Mouse (Mus musculus) forebrain, embryonic 16.5 days (tissue): ENCODE results near the gene Cntnap4. TPM values are rescaled to one million over a fixed set of nuclear protein-coding genes. Genes with fewer than 3 reads are reported as not detected.
"Not testable (repeated sequence)": the region's sequence is repeated elsewhere in the genome, so short reads cannot be mapped to it uniquely, and the experiment has no call there.

Source experiments
- ATAC-seq: fragments of 200-750 bp; cut with Nextera tagmentation; 2 replicates; pipeline ENCODE4 v1.8.0; 2017; ENCODE audit warnings: mild to moderate bottlenecking, moderate library complexity
- H3K27ac ChIP-seq: fragments of 300-500 bp; sonication (generic); 2 replicates; pipeline ENCODE4 v1.5.1; 2014; ENCODE audit warnings: low read length, control low read depth
- H3K27me3 ChIP-seq: fragments of 300-500 bp; sonication (generic); replicated peaks from 2 replicates; pipeline ENCODE4 v1.6.1; 2014; ENCODE audit warnings: low read length; ENCODE audit not compliant: control insufficient read depth, insufficient read depth
- H3K36me3 ChIP-seq: fragments of 300-500 bp; sonication (generic); 2 replicates; pipeline ENCODE4 v1.6.1; 2014; ENCODE audit not compliant: control insufficient read depth, insufficient read depth
- H3K4me1 ChIP-seq: fragments of 300-500 bp; sonication (generic); replicated peaks from 2 replicates; pipeline ENCODE4 v1.6.1; 2014; ENCODE audit warnings: low read length; ENCODE audit not compliant: control insufficient read depth, insufficient read depth
- H3K4me2 ChIP-seq: fragments of 300-500 bp; sonication (generic); 2 replicates; pipeline ENCODE4 v1.6.1; 2014; ENCODE audit warnings: mild to moderate bottlenecking, low read length, control low read depth
- H3K4me3 ChIP-seq: fragments of 300-500 bp; sonication (generic); replicated peaks from 2 replicates; pipeline ENCODE4 v1.5.1; 2014; ENCODE audit warnings: mild to moderate bottlenecking, low read length, control low read depth
- H3K9ac ChIP-seq: fragments of 300-500 bp; sonication (generic); replicated peaks from 2 replicates; pipeline ENCODE4 v1.6.1; 2014; ENCODE audit warnings: low read depth, low read length, control low read depth
- H3K9me3 ChIP-seq: fragments of 300-500 bp; sonication (generic); 2 replicates; pipeline ENCODE4 v1.6.1; 2016; ENCODE audit warnings: low read length; ENCODE audit not compliant: control insufficient read depth
- WGBS: fragments of 180-500 bp; shearing (Covaris S2); extraction: QIAGEN DNeasy Blood & Tissue Kit; methylation state at CpG from one replicate; pipeline ENCODE4 v1.1.7; 2014; 5-methylcytosine and 5-hydroxymethylcytosine counted together
- polyA plus RNA-seq: library from polyadenylated mRNA; unstranded; fragments of >200 nt; fragmentation: Nextera tagmentation; extraction: Ambion mirVana; gene quantifications from 2 replicates; pipeline ENCODE4 v1.2.1, GENCODE M21; 2015

Cntnap4 gene
- polyA plus RNA-seq, 1 experiment from 2014 or later: 18.4 TPM

- Histone ChIP-seq H3K4me2 (no peak overlapping the region), H3K4me1 (no peaks in the 10 kb centered on the region), H3K4me3 (no peak overlapping the region), H3K9ac (no peak overlapping the region), H3K27me3 (no peaks in the 10 kb centered on the region), H3K36me3 (no peaks in the 10 kb centered on the region; the same call in 1 of the 2 replicates), H3K9me3 (no peaks in the 10 kb centered on the region), H3K27ac (no peak overlapping the region)
- 96% methylated on average over 17 of the region's 17 CpGs for WGBS
- ATAC-seq: no peak
Measured at GRCm38 (mm10) chr8:112803058-112803457, 233.2 kb downstream of the Cntnap4 start.

GRCm38 (mm10) chr8:112809382-112809781 lies 239.5 kb downstream of the Cntnap4 start:
- Histone ChIP-seq H3K27ac (no peak overlapping the region), H3K4me1 (no peaks in the 10 kb centered on the region; the same call in 1 of the 2 replicates), H3K4me3 (no peak overlapping the region), H3K4me2 (no peak overlapping the region), H3K36me3 (no peaks in the 10 kb centered on the region), H3K27me3 (no peaks in the 10 kb centered on the region), H3K9me3 (no peaks in the 10 kb centered on the region), H3K9ac (no peak overlapping the region)
- WGBS: 44% methylated on average over 4 of the region's 6 CpGs
- ATAC-seq: no peak

- no peak for ATAC-seq
- H3K9ac ChIP-seq: no peak overlapping the region
- no peaks in the 10 kb centered on the region for H3K36me3 ChIP-seq
- no peak overlapping the region for H3K4me2 ChIP-seq
- 49% methylated on average over 2 of the region's 2 CpGs for WGBS
- no peaks in the 10 kb centered on the region for H3K9me3 ChIP-seq
- no peaks in the 10 kb centered on the region for H3K4me1 ChIP-seq
- no peak overlapping the region for H3K27ac ChIP-seq
- no peaks in the 10 kb centered on the region for H3K27me3 ChIP-seq
- no peak overlapping the region for H3K4me3 ChIP-seq
Measured at GRCm38 (mm10) chr8:112841057-112841456, 271.2 kb downstream of the Cntnap4 start.

DNA sequence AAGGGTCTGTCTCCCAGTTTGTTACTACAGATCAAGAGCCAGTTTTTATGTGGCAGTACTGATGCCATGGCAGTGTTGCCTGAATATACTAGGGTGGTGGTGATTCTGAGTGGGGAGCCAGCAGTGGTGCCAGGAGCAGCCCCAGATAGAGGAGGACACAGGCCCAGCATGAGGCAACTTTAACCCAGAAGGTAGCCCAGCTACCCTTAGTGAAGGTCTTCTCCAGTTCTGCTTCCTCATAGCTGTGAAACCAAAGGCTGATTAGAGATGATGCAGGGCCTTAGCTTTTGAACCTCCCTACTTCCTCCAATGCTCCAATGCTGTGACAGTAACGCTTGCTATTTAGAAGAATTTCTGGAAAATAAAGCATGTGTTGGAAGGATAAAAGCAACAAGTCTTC lies 279.7 kb downstream of the Cntnap4 start:
- not testable (repeated sequence) for H3K27ac ChIP-seq, H3K4me1 ChIP-seq, H3K4me2 ChIP-seq, H3K9ac ChIP-seq, H3K4me3 ChIP-seq, H3K9me3 ChIP-seq, ATAC-seq, H3K27me3 ChIP-seq, H3K36me3 ChIP-seq
- WGBS: 88% methylated on average over 1 of the region's 1 CpGs

DNA sequence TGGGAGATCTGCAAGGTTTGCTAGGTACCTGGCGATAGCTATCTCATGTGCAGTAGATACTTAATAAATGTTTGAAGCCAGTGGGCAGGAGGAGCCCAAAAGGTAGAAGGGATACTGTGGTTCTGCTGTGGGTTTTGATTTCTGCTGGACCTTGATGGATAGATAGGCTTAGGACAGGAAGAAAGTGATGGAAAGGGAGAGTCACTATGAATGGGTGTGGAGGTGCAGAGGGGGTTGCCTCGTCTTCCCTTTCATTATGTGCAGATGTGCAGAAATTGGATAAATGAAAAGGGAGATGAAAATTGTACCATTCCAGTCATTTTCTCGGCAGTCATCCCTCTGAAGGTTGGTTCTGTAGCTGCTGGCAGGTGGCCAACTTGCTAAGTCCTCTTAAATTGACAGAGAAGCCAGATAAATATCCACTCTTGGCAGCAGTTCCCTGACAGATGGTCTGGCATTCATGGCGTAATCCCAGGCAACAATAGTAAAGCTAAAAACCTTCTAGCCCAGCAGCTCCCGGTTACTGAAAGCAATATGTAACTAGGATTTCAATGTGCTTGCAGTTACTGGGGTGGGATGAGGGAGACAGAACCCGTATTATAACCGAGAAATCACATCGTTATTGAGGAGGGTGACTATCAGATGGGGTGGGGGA lies 336.7 kb downstream of the Cntnap4 start:
- H3K9ac ChIP-seq: no peak overlapping the region
- peak; percentile 96 for ATAC-seq
- no peaks in the 10 kb centered on the region for H3K27me3 ChIP-seq
- H3K4me3 ChIP-seq: no peak overlapping the region
- WGBS: 11% methylated on average over 8 of the region's 8 CpGs
- peaks cover 23% of the 10 kb centered on the region for H3K4me1 ChIP-seq
- H3K27ac ChIP-seq: peak overlapping the region; percentile 84
- H3K4me2 ChIP-seq: peak overlapping the region; percentile 27; the same call in 1 of the 2 replicates
- H3K36me3 ChIP-seq: no peaks in the 10 kb centered on the region
- no peaks in the 10 kb centered on the region for H3K9me3 ChIP-seq

GRCm38 (mm10) chr8:112909527-112909926 lies 339.7 kb downstream of the Cntnap4 start:
- Histone ChIP-seq H3K4me2 (no peak overlapping the region), H3K27ac (no peak overlapping the region), H3K9ac (no peak overlapping the region), H3K4me3 (no peak overlapping the region), H3K9me3 (no peaks in the 10 kb centered on the region), H3K4me1 (peaks cover 23% of the 10 kb centered on the region), H3K36me3 (no peaks in the 10 kb centered on the region), H3K27me3 (no peaks in the 10 kb centered on the region)
- WGBS: 62% methylated on average over 5 of the region's 5 CpGs
- no peak for ATAC-seq

DNA sequence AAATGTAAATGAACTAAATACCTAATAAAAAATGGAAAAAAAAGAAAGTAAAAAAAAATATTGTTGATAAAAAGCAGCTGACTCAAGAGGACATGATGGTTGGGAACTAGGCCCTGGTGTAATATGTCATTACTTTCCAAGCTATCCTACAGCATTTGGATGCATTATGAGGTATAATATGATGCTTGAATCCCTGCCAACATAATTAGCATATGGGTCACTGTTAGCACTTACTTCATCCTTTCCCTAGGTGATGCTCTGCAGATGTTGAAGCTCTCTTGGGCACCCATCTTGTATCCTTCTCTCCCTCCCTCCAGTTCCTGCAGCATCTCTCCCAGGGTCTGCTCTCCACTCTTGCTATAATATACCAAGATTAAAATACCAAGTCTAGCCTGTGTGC lies 341.6 kb downstream of the Cntnap4 start:
- Histone ChIP-seq H3K27ac (no peak overlapping the region), H3K9ac (no peak overlapping the region), H3K4me1 (peaks cover 18% of the 10 kb centered on the region), H3K36me3 (no peaks in the 10 kb centered on the region), H3K4me3 (no peak overlapping the region), H3K27me3 (no peaks in the 10 kb centered on the region), H3K9me3 (no peaks in the 10 kb centered on the region), H3K4me2 (no peak overlapping the region)
- ATAC-seq: no peak

DNA sequence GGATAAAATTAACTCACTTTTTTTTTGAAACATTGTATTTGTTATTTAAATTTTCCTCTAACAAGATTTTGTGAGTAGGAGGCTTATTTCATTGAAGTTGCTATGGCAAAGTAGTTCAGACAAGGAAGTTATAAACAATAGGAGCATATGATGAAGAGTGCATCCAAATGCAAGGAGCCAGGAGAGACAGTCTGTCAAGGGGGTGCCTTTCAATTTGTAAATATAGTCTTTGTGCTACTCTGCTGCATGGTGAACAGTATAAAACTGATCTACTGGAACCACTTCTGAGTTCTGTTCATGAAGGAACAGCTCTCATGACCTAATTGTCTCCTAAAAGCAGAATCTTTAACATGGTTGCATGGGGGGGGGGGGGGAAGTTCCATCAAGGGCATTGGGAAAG lies 352.3 kb downstream of the Cntnap4 start:
- Histone ChIP-seq H3K4me1 (peaks cover 4% of the 10 kb centered on the region; the same call in 1 of the 2 replicates), H3K36me3 (no peaks in the 10 kb centered on the region), H3K9me3 (no peaks in the 10 kb centered on the region), H3K4me3 (no peak overlapping the region), H3K27ac (no peak overlapping the region), H3K4me2 (no peak overlapping the region), H3K9ac (no peak overlapping the region), H3K27me3 (no peaks in the 10 kb centered on the region)
- peak; percentile 33; the same call in 1 of the 2 replicates for ATAC-seq

DNA sequence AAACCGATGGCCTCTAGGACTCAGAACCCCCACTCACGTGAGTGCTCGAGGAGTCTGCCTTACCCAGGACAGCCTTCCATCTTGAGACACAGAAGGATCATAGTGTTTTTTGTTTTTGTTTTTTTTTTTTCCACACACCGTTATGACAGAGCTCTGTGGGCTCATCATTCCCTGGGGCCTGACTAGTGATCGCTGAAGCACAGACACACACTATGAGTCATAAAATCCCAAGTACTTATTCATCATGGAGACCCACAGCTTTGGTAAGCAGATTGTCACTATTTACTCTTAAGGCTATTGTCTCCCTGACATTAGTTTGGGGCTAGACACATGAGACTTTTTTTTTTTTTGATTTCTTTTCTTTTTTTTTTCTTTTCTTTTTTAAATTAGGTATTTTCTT lies 352.9 kb downstream of the Cntnap4 start:
- Histone ChIP-seq H3K27me3 (no peaks in the 10 kb centered on the region), H3K36me3 (no peaks in the 10 kb centered on the region), H3K4me1 (peaks cover 4% of the 10 kb centered on the region; the same call in 1 of the 2 replicates), H3K4me3 (no peak overlapping the region), H3K9ac (no peak overlapping the region), H3K4me2 (no peak overlapping the region), H3K9me3 (no peaks in the 10 kb centered on the region), H3K27ac (no peak overlapping the region)
- ATAC-seq: no peak
- WGBS: 87% methylated on average over 5 of the region's 5 CpGs
